Mouse (Mus musculus): ENCODE results near the gene Ndufv3. TPM values are rescaled to one million over a fixed set of nuclear protein-coding genes. Genes with fewer than 3 reads are reported as not detected.

Gene Ndufv3
- polyA plus RNA-seq, 1 experiment from 2014 or later, result 280 TPM

DNA sequence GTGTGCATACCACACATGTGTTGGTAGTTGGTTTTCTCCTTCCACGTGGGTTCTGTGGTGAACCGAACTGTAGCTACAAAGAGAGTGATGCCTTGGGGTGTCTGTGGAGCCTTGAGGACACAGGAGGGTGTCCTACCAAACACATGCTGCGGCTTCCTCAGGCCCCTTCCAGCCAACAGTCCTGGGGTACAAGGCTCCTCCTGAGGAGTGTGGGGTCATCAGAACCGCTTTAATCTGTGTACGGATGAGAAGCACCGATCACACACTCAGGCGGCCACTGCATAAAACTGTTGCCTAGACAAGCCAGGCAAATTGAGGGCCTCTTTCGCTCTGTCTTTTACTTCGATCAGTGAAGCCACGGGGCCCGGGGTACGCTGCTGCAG, 43.7 kb downstream of the Ndufv3 start:
- no peak for ATAC-seq (ENCODE audit: insufficient number of reproducible peaks, low FRiP score, low TSS enrichment, low read depth)
- no peaks in the 10 kb centered on the region for H3K9me3 ChIP-seq
- peaks cover 33% of the 10 kb centered on the region for H3K4me1 ChIP-seq
- H3K4me2 ChIP-seq, result peak overlapping the region; percentile 58
- peak overlapping the region; percentile 39 for H3K9ac ChIP-seq
- no peaks in the 10 kb centered on the region for H3K27me3 ChIP-seq
- no peaks in the 10 kb centered on the region for H3K36me3 ChIP-seq
- H3K4me3 ChIP-seq, result peak overlapping the region; percentile 46
- H3K27ac ChIP-seq, result peak overlapping the region; percentile 96
- 15% methylated on average over 12 of the region's 12 CpGs for WGBS

DNA sequence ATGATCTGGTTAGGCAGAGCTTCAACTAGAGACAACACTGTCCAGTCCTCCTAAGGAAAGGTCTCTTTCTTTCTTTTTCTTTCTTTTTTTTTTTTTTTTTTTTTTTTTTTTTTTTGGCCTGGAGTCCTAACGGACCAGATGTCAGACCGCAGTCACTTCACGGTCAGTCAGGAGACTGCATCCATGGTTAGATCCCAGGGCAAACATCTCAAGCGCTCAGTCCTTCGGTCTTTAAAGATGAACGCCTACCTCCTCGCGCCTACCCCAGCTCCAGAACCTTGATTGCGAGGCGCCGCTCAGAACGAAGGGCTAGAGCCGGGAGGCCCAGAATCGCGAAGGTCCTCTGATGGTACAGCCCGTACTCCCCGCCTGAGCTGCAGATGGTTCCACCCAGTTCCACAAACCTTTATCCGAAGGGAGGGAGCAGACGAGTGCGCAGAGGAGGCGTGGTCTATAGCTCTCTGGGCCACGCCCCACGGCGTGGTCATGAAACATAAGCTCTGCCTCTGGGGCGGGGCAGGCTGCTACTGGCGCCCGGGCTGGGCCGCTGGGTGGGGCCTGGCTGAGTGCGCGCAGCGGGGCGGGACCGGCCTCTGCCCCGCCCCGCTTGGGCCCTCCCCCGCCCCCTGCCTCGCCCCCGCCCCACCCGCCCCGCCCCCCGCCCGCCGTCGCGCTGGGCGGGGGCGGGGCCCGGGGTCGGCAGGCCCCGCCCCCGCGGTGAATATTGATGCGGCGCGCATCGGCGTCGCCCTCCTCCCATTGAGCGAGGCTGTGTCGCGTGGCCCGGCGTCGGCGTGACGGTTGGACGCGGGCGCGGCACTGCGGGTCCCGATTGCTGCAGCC, 44.3 kb downstream of the Ndufv3 start, which contains the start of gene Pknox1:
Pknox1 (plus strand) TSS at position 720 of the 843 bp plus-strand sequence.
- Histone ChIP-seq H3K27me3 (no peaks in the 10 kb centered on the region), H3K9me3 (no peaks in the 10 kb centered on the region), H3K4me2 (peak within 1 kb of the TSS; percentile 74), H3K4me1 (peaks cover 33% of the 10 kb centered on the region), H3K4me3 (peak within 1 kb of the TSS; percentile 87), H3K9ac (peak within 1 kb of the TSS; percentile 87), H3K36me3 (no peaks in the 10 kb centered on the region), H3K27ac (peak within 1 kb of the TSS; percentile 98)
- WGBS, result under 1% methylated on average over 36 of the region's 72 CpGs
- peak; percentile 96 for ATAC-seq (ENCODE audit: insufficient number of reproducible peaks, low FRiP score, low TSS enrichment, low read depth)

DNA sequence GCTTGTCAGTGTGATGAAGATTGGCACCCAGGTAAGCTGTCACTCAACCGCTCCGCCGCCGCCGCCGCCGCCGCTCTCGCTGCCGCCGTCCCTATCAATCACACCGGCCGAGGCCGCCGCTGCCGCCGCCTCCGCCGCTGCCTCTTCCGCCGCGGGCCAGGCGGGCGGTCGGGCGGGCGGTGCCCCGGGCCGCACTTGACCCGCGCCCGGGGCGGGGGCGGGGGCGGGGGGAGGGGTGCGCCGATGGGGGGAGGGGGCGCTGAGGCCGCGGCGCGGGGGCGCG, 44.9 kb downstream of the Ndufv3 start:
- WGBS, result 0% methylated on average over 19 of the region's 44 CpGs
- no peak; the same call in 1 of the 2 replicates for ATAC-seq (ENCODE audit: insufficient number of reproducible peaks, low FRiP score, low TSS enrichment, low read depth)
- peak overlapping the region; percentile 87 for H3K4me3 ChIP-seq

DNA sequence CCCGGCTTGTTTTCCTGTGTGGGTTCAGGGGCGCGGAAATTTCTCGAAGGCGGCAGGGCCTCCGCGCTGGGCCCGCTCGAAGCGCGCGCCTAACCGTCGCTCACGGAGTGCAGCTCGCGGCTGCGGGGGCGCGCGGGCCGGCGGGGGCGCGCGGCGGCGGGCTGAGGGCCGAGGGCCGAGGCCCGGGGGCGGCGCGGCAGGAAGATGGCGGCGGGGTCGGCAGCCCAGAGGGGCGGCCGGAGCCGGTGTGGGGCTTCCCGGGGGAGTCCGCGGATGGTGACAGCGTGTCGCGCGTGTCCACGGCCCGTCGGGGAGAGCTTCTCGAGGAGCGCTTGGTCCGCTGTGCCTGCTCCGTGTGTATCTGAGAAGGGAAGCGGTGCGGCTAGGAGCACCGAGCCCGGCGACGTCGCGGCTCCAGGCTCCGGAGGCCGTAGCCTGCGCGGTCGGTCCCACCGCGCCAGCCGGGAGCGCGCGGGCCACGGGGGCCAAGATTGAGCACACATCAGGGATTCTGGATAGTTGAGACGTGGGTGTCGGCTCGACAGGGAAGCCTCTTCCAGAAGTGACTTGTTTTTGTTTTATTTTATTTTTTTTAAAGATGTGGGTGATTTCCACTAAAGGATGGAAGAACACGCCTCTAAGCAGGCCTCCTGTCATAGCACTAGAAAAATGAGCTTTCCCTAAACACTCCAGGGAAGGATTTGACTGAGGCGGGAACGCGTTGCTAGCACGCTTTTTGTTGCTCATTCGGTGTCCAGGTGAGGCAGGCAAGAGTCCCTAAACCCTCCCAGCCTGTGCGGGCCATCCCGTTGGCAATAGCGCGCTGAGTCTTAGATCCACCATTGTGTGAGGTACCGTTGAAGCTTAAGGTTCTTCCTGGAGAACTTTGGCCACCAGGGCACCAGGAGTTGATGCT, 45.5 kb downstream of the Ndufv3 start:
- Histone ChIP-seq H3K27ac (peak overlapping the region; percentile 98), H3K4me3 (peak overlapping the region; percentile 87), H3K36me3 (no peaks in the 10 kb centered on the region), H3K9me3 (no peaks in the 10 kb centered on the region), H3K9ac (peak overlapping the region; percentile 87), H3K4me2 (peak overlapping the region; percentile 74), H3K27me3 (no peaks in the 10 kb centered on the region), H3K4me1 (peaks cover 37% of the 10 kb centered on the region)
- WGBS, result under 1% methylated on average over 86 of the region's 88 CpGs
- peak; percentile 15; the same call in 1 of the 2 replicates for ATAC-seq (ENCODE audit: insufficient number of reproducible peaks, low FRiP score, low TSS enrichment, low read depth)

More for the DNA sequence above, 44.9 kb downstream of the Ndufv3 start:
- H3K4me1 ChIP-seq, result peaks cover 37% of the 10 kb centered on the region
- no peaks in the 10 kb centered on the region for H3K36me3 ChIP-seq
- H3K4me2 ChIP-seq, result peak overlapping the region; percentile 74
- H3K9ac ChIP-seq, result peak overlapping the region; percentile 87
- no peaks in the 10 kb centered on the region for H3K27me3 ChIP-seq
- peak overlapping the region; percentile 98 for H3K27ac ChIP-seq
- no peaks in the 10 kb centered on the region for H3K9me3 ChIP-seq

DNA sequence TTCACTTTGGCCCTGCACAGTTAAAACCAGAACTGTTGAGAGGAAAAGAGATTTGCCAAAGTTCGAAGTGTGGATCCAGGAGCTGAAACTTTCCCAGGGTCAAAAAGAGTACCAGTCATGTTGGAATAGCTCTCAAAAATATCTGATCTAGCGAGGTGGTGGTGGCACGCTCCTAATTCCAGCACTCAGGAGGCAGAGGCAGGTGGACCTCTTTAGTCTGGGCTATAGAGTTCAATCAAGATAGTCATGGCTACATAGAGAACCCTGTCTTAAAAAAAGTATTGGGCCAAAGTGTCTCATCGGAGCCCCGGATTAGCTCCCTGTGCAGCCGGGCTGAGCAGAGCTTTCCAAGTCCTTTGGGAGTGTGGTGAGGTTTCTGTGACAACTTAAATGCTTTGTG, 46.4 kb downstream of the Ndufv3 start:
- Histone ChIP-seq H3K4me2 (peak overlapping the region; percentile 74), H3K36me3 (no peaks in the 10 kb centered on the region), H3K9ac (peak overlapping the region; percentile 87; the same call in 1 of the 2 replicates), H3K4me3 (peak overlapping the region; percentile 87), H3K4me1 (peaks cover 37% of the 10 kb centered on the region), H3K9me3 (no peaks in the 10 kb centered on the region), H3K27ac (peak overlapping the region; percentile 98; the same call in 1 of the 2 replicates), H3K27me3 (no peaks in the 10 kb centered on the region)
- WGBS, result 66% methylated on average over 6 of the region's 6 CpGs
- ATAC-seq (ENCODE audit: insufficient number of reproducible peaks, low FRiP score, low TSS enrichment, low read depth), result no peak

DNA sequence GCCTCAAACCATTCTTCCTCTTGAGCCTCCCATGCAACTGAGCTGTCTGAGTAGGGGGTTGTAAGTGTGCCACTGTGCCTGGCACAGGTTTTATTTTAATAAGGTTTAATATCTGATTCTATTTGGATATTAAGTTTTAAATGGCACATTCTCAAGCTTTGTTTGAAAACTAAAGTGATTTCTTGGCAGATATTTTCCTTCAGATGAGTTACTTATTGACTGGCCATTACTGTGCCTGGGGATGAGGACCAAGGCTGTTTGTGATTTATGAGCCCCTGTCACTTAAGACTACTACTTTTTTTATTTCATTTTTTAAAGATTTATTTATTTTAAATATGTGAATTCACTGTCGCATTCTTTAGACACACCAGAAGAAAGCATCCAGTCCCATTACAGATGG, 49.8 kb downstream of the Ndufv3 start:
- H3K4me2 ChIP-seq, result no peak overlapping the region
- H3K9ac ChIP-seq, result no peak overlapping the region
- no peak for ATAC-seq (ENCODE audit: insufficient number of reproducible peaks, low FRiP score, low TSS enrichment, low read depth)
- no peak overlapping the region for H3K4me3 ChIP-seq
- H3K4me1 ChIP-seq, result peaks cover 35% of the 10 kb centered on the region
- WGBS, result 89% methylated on average over 1 of the region's 1 CpGs
- no peaks in the 10 kb centered on the region for H3K27me3 ChIP-seq
- no peaks in the 10 kb centered on the region for H3K36me3 ChIP-seq
- no peaks in the 10 kb centered on the region for H3K9me3 ChIP-seq
- no peak overlapping the region for H3K27ac ChIP-seq

DNA sequence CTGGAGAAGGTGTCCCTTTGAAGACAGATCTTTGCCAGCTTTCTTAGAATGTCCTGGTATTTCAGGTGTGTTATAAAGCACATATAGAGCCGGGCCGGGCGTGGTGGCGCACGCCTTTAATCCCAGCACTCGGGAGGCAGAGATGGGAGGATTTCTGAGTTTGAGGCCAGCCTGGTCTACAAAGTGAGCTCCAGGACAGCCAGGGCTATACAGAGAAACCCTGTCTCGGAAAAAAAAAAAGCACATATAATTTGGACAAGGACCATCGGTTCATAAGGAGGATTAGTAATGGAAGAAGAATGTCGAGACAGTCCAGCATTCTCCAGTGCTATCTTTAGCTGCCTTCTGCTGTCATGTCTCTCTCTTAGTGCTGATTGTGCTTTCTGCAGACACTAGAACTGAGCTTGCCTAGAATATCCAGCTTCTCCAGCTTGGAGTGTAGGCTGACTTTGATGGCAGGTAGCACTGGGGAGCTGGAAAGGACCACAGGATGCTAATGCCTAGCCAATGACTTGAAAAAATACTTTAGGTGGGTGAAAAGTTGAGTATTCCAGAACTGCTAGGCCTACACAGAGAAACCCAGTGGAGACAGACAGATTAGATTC, 50.5 kb downstream of the Ndufv3 start:
- no peak overlapping the region for H3K4me2 ChIP-seq
- H3K27ac ChIP-seq, result no peak overlapping the region
- peak; percentile 70; the same call in 1 of the 2 replicates for ATAC-seq (ENCODE audit: insufficient number of reproducible peaks, low FRiP score, low TSS enrichment, low read depth)
- no peaks in the 10 kb centered on the region for H3K27me3 ChIP-seq
- H3K4me3 ChIP-seq, result no peak overlapping the region
- WGBS, result 83% methylated on average over 9 of the region's 9 CpGs
- no peak overlapping the region for H3K9ac ChIP-seq
- peaks cover 35% of the 10 kb centered on the region for H3K4me1 ChIP-seq
- no peaks in the 10 kb centered on the region for H3K36me3 ChIP-seq
- no peaks in the 10 kb centered on the region for H3K9me3 ChIP-seq

DNA sequence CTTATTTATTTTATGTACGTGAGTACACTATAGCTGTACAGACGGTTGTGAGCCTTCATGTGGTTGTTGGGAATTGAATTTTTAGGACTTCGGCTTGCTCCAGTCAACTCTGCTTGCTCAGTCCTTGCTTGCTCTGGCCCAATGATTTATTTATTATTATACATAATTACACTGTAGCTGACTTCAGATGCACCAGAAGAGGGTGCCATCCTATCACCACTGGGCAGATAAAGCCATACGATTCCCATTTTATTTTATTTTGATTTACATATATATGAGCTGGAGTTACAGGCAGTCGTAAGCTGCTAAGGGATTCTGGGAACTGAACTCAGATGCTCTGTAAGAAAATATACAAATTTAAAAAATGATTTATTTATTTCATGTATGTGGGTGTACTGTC, 51.8 kb downstream of the Ndufv3 start:
- no peaks in the 10 kb centered on the region for H3K9me3 ChIP-seq
- WGBS, result 84% methylated on average over 5 of the region's 5 CpGs
- no peaks in the 10 kb centered on the region for H3K36me3 ChIP-seq
- no peak overlapping the region for H3K27ac ChIP-seq
- ATAC-seq (ENCODE audit: insufficient number of reproducible peaks, low FRiP score, low TSS enrichment, low read depth), result no peak
- H3K27me3 ChIP-seq, result no peaks in the 10 kb centered on the region
- H3K4me2 ChIP-seq, result no peak overlapping the region
- no peak overlapping the region for H3K4me3 ChIP-seq
- H3K9ac ChIP-seq, result no peak overlapping the region
- H3K4me1 ChIP-seq, result peaks cover 24% of the 10 kb centered on the region

DNA sequence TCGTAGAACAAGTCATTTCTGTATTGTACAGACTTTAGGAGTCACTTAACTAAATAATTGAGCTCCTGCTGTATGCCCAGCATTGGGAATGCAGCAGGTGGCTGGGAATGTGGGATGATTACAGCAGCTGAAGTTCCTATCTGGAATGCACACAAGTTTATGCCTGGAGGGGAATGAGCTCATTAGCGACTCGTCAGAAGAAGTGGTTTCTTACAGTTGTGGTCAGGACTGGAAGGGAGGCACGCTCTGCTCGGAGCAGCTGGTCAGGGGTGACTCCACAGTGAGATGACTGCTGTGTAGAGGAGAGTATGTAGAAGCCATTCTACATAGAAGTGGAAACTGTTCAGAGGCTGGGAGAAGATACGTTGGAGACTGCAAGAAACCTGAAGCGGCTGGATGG, 54.7 kb downstream of the Ndufv3 start:
- Histone ChIP-seq H3K36me3 (no peaks in the 10 kb centered on the region), H3K27ac (no peak overlapping the region), H3K27me3 (no peaks in the 10 kb centered on the region), H3K4me3 (no peak overlapping the region), H3K4me1 (0 out of 2 replicates have a peak, but pooled peaks cover 5% of the 10 kb centered on the region), H3K4me2 (no peak overlapping the region), H3K9me3 (no peaks in the 10 kb centered on the region), H3K9ac (no peak overlapping the region)
- no peak for ATAC-seq (ENCODE audit: insufficient number of reproducible peaks, low FRiP score, low TSS enrichment, low read depth)
- WGBS, result 53% methylated on average over 7 of the region's 7 CpGs

DNA sequence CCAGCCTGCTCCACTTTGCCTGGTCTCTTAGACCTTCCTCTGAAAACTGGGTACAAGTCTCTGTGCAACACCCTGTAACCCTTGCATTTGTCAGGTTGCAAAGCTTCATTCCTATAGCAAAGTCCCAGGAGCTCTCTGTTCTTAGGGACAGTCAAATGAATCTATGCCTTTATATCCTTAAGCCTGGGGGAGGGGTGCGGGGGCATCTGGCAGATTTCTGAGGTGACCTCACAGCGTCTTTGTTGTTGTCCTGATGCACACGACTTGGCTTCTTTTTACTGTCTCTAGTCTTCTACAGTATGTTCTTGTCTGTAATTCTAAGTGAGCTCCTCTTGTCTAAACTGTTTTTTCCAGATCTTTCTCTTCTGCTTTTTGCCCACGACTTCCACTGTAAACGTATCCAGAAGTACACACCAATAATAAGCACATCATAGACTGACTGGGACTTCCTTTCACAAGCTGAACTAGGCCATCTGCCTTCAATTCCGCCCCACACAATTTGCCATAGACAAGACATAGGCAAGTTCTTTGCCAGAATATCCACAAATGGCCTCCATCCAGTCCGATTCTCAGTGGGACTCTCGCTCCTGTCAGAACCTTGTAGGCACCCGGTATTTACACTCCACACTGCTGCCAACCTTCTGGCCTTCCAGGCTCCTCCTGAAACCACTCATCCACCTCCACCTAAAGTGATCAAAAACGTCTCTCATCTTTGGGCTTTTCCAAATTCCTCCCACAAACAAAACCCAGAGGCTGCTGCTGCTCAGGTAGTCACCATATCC, 56.7 kb downstream of the Ndufv3 start:
- H3K27ac ChIP-seq, result no peak overlapping the region
- no peaks in the 10 kb centered on the region for H3K9me3 ChIP-seq
- H3K4me3 ChIP-seq, result no peak overlapping the region
- H3K4me2 ChIP-seq, result no peak overlapping the region
- no peak overlapping the region for H3K9ac ChIP-seq
- 77% methylated on average over 10 of the region's 10 CpGs for WGBS
- peaks cover 20% of the 10 kb centered on the region; the same call in 1 of the 2 replicates for H3K4me1 ChIP-seq
- ATAC-seq (ENCODE audit: insufficient number of reproducible peaks, low FRiP score, low TSS enrichment, low read depth), result no peak
- no peaks in the 10 kb centered on the region for H3K36me3 ChIP-seq
- no peaks in the 10 kb centered on the region for H3K27me3 ChIP-seq

DNA sequence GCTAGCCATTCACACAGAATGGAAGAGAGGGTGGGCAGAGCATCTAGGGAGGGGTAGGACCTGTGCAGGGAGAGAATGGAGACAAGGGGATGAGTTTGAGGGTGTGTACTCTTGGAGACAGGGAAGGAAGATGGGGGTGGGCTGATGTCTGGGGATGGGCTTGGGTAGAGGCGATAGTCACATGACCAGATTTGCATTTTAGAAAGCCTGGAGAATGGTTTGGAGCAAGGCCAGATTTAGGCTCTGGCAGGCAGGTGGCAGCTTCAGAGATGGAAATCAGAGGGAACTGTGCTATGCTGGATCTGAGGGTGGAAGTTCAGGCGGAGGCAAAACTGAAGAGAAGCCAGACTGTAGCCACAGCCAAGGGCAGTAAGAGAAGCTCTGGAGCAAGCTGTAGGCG, 60.4 kb downstream of the Ndufv3 start:
- no peak for ATAC-seq (ENCODE audit: insufficient number of reproducible peaks, low FRiP score, low TSS enrichment, low read depth)
- Histone ChIP-seq H3K4me2 (no peak overlapping the region), H3K27me3 (no peaks in the 10 kb centered on the region), H3K4me1 (peaks cover 25% of the 10 kb centered on the region), H3K27ac (no peak overlapping the region), H3K4me3 (no peak overlapping the region), H3K9ac (no peak overlapping the region), H3K9me3 (no peaks in the 10 kb centered on the region), H3K36me3 (peaks cover 8% of the 10 kb centered on the region; the same call in 1 of the 2 replicates)
- WGBS, result 57% methylated on average over 3 of the region's 3 CpGs

All from limb, embryonic 15.5 days (tissue).